Mouse (Mus musculus): Measurements from ENCODE around the gene Thsd1.

DNA sequence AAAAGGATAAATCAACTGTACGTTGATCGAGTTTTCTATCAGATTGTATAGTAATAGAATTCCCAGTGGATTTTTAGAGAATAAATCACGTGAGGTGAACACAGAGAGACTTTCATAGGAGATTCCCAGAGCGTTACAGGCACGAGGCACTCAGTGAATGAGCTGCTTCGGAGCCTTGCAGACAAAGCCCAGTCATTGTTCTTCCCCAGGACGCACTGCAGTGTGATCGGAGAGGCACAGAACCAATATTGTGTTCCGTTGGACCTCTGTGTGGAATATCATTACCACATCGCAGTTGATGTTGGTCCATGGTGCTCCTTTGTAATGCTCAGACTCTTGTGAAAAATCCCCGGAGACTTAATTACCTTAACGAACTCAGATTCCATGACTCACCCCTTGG, 20.8 kb downstream of the Thsd1 start:
- TF ChIP-seq CTCF (IDR thresholded peaks at IDR 0.05) (no peak), EP300 (IDR thresholded peaks at IDR 0.05; ENCODE audit: insufficient read depth, low read depth, low read length) (no peak), POLR2A (IDR thresholded peaks at IDR 0.05; ENCODE audit: insufficient read depth, low read depth, low read length) (no peak)
